Mouse (Mus musculus): ENCODE data around the gene Fblim1.

The Fblim1 gene

DNA sequence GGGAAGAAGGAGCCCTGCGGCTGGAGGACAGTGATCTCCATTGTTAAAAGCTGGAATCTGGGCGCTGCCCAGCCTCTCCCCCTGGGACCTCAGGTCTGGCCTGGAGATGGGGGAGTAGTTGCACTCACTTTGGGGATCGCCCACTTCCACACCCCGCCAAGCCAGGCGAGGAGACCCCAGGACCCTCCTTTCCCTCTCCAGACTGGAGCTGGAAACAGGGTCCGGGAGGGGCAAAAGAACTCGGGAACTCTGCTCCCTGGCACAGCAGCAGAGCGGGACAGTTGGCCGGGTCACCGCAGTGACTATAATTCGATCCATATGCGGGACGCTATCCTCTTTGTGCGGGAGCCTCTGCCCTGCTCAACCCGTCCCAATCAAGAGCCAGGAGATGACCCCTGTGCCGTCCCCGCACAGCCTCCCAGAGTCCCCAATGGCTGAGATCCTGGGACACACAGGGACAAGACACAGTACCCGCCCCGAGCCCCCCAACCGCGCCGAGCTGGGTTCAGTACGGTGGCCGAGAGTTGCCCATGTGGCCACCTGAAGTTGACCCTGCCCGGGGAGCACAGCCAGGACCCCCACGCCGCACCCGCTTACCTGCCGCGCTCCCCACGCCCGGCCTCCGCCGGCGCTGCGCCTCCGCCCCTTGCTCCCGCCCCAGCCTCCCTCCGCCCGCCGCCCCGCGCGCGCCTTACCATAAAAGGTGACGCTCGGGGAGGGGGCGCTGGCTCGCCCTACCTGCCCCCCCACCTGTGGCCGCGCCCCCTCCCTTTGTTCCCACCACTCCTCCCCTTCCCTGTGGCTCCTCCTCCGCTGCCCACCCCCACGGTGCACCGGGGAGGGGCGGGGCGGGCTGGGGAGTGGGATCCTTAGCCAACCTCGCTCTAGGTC lies 6.4 kb downstream of the Fblim1 start:
- no peak for DNase-seq (ENCODE audit: low spot score in 2 of 2)

DNA sequence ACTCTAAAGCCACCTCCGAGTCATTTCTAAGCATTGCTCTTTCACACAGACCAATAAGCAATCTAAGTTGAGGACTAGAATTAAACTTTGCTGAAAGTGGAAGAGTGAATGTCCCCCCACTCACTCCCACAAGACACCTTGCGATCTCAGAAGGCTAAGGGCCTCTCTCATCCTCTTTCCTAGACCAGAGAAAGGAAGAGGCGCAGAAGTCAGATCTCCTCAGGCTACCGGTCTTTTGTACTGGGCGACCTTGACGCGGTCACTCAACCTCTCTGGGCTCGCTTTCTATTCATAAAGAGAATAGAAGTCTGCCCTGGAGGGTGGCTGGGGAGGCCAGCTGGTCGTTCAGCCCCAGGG lies 7.0 kb downstream of the Fblim1 start:
- no peak for DNase-seq (ENCODE audit: low spot score in 2 of 2)

DNA sequence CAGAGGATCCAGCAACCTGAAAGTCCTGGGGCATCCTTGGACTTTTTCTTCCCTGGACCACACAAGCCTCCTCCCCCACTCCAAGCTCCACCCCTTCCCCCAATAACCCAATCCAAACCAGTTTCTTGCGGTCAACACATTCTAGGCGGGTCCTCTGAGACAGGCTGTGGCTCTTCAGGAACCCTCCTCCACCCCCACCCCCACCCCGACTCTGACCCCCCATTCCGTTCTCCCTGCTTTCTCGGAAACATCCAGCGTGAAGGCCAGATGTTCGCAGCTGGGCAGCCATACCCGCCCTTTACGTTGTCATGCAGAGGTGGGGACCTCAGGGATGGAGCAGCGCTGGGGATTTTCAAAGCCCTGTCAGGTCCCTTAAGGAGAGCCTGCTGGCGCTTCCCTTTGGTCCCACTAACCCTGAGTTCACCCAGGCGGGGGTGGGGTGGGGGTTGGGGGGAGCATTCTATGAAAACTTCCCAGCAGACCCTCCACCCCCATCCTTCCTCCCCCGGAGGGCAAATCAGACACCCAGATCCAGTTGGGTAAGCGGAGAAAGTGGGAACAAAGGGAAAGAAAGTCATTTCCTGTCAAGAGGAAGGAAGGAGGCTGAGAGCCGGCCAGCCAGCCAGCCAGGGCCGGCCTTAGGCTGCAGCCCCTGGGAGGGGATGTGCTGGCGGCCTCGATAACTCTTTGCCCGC lies 7.5 kb downstream of the Fblim1 start:
- no peak for DNase-seq (ENCODE audit: low spot score in 2 of 2)

DNA sequence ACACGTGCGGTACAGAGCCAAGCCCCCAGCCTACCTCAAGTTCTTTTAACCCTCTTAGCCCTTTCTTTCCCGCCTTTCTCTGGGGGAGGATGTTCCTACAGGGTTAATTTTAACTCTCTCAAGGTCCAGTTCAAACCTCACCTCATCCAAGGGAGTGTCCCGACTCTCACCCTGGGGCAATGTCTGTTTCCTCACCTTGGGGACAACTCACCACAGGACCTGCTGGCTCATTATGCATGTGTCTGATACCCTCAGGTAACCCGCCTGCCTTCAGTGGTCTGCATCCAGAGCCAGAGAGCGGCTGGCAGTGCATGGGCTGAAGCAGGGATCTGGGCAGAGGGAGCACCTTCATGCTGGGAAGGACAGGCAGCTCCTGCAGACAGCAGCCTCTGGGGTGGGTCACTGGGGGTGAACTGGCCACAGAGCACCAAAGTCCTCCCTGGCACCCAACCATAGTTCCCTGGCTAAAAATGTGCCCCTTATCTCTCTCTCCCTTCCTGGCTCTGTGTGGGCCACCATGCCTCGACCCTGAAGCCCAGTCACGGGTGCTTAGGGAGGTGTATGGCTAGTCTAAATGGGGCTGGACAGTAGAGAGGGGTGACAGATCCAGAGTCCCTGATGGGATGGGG lies 9.1 kb downstream of the Fblim1 start:
- DNase-seq (ENCODE audit: low spot score in 2 of 2), result no peak

- no peak for DNase-seq (ENCODE audit: low spot score in 2 of 2)
These were observed 10.2 kb downstream of the Fblim1 start for GRCm38 (mm10) chr4:141595605-141596268.

DNA sequence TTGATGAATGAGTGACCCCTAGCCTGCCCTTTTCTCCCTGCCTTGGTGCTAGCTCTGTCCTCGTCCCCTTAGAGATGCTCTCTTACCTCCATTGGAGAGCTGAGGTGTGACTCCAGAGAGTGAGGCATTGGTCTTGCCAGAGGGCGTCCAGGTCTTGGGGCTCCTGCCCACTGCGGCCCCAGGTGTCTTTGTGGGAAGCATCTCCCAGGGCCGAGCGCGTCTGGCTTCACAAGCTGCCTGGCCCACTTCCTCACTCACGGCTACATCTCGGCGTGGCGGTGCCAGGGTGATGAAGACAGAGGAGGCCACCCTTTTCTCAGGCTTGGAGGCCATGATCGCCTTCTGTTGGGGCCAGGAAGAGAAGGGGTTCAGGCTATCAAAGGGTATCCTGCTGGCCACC lies 10.8 kb downstream of the Fblim1 start:
- DNase-seq (ENCODE audit: low spot score in 2 of 2), result no peak

DNA sequence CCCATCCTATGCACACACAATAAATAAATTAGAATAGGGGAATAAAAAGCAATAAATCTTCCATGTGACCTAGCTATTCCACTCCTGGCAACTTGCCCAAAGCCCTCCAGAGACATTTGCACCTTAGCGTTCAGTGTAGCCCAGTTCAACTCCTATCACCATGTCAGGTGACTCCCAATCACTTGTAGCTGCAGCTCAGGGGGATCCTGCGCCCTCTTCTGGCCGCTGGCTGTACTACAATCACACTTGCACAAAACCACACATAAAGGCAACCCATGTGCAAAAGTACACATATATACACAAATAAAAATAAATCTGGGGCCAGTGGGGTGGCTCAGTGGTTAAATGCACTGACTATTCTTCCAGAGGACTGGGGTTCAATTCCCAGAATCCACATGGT lies 14.3 kb downstream of the Fblim1 start:
- peak; percentile 33 to 72 for DNase-seq (ENCODE audit: low spot score in 2 of 2)

DNA sequence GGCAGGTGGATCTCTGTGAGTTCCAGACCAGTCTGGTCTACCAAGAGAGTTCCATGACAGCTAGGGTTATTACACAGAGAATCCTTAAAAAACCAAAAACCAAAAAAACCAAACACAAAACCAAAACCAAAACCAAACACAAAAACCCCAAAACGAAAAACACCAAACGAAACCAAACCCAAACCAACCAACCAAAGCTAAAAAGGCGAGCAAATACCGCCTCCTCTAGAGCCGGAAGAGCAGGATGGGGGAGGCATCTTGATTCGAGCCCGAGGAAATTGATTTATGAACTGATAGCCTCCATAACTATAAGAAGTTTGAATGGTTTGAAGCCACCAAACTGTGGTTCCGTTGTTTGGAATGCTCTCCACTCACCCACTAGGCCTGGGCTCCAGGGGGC lies 22.0 kb downstream of the Fblim1 start:
- DNase-seq (ENCODE audit: low spot score in 2 of 2), result no peak

GRCm38 (mm10) chr4:141581051-141581450 lies 24.8 kb downstream of the Fblim1 start:
- DNase-seq (ENCODE audit: low spot score in 2 of 2), result no peak

GRCm38 (mm10) chr4:141578833-141579232 lies 27.1 kb downstream of the Fblim1 start:
- DNase-seq (ENCODE audit: low spot score in 2 of 2), result no peak

- DNase-seq (ENCODE audit: low spot score in 2 of 2), result no peak
These were observed 29.0 kb downstream of the Fblim1 start for GRCm38 (mm10) chr4:141576877-141577276.

DNA sequence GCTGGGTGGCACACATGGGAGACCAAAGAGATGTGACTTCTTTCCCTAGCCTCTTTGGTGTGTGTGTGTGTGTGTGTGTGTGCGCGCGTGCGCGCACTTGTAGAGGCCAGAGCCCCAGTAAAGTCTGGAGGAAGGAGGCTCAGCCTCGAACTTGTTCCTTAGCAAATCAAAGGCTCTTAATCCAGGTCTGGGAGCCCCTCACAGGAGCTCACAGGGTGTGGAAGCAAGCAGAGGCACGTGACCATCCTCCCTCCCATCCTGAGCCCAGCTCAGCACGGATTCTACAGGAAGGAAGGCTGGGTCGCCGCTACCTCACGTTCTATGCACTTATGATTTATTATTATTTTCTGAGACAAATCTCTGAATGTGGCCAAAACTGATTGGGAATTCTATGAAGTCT lies 29.5 kb downstream of the Fblim1 start:
- no peak for DNase-seq (ENCODE audit: low spot score in 2 of 2)

GRCm38 (mm10) chr4:141574789-141575702 lies 30.9 kb downstream of the Fblim1 start:
- DNase-seq (ENCODE audit: low spot score in 2 of 2), result peak; percentile 78 to 90

- DNase-seq (ENCODE audit: low spot score in 2 of 2), result no peak
These were observed 32.4 kb downstream of the Fblim1 start for GRCm38 (mm10) chr4:141573359-141573966.

- no peak for DNase-seq (ENCODE audit: low spot score in 2 of 2)
These were observed 33.1 kb downstream of the Fblim1 start for GRCm38 (mm10) chr4:141572668-141573358.

DNA sequence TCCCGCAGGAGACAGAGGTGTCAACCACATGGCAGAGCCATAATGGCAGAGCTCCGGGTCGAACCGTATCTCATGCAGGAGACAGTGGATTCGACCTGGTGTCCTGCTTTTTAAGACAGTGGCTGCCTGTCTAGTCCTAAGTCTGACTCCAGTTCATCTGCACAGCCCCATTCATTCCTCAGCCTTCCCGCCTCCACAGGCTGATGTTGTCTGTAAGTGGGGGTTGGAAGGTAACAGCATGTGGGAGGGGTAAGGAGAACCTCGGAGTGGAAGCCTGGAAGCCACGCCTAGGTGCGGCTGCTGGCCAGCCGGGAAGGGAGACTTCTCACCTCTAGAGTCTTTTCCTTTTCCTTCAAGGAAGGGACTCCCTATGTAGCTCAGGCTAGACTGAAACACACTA lies 34.0 kb downstream of the Fblim1 start:
- no peak for DNase-seq (ENCODE audit: low spot score in 2 of 2)

DNA sequence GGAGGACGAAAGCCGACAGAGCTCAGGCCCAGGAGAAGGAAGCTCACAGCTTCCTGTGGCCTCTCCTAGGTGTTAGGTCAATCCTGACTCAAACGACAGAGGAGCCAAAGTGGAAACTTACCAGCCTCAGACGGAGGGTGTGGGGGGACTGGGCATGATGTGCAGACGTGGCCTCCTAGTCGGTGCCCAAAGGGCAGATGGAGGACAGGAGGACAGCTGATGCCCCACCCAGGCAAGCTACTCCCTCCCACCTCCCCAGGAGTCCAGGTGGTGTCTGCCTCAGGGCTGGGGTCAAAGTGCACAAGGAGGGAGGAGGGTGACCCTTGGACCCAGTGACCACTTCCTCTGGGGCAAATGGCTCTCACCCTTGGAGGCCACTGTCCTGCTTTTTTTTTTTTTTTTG lies 34.6 kb downstream of the Fblim1 start:
- DNase-seq (ENCODE audit: low spot score in 2 of 2), result no peak

GRCm38 (mm10) chr4:141570821-141571220 lies 35.1 kb downstream of the Fblim1 start:
- DNase-seq (ENCODE audit: low spot score in 2 of 2), result no peak

DNA sequence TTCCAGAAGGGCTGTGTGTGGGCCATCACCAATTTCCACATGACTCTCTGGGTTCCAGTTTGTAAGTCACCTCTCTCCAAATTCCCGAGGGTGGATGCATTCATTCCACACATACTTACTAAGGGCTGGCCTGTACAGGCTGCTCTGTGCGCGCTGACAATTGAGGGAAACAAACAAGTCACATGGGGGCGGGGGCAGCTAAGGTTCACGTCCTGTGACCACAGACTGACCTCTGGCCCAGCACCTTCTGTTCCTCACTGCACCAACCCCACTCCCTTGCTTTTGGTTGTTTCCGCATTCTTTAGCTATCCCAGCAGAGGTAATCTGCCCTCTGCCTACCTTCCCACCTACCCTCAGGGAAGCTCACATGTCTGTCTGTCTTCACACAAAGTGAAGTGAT lies 35.9 kb downstream of the Fblim1 start:
- no peak for DNase-seq (ENCODE audit: low spot score in 2 of 2)

DNA sequence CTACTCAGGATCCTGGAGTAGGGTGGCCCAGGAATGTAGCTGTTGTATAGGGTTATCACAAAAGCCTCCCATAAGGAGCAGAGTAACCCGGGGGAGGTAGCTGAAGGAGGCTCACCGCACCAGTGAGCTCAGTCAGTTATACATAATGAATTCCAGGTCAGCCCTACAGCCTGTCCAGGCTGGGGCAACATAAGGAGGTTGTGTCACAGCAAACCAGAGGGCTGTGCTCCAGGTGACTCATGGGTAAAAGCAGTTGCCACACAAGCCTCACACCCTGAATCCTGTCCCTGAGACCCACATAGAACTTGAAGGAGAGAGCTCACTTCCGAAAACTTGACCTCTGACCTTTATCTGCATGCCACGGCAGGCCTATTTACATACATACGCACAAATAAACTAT lies 36.9 kb downstream of the Fblim1 start:
- no peak for DNase-seq (ENCODE audit: low spot score in 2 of 2)

All from spleen, postnatal 10 days (tissue).